Mouse (Mus musculus) spleen, postnatal 36 days (tissue): ENCODE results near the gene Tmsb15b2.
A peak's percentile ranks its signal among the peaks of the same experiment; 100 is the strongest.
"Not testable (repeated sequence)": the region's sequence is repeated elsewhere in the genome, so short reads cannot be mapped to it uniquely, and the experiment has no call there.

ENCODE experiments used
- DNase-seq, 2 experiments: peaks; one replicate each; pipeline ENCODE4 v3.0.0; 2022; ENCODE audit warnings: low spot score in 2 of 2, mixed read lengths in 1 of 2

The Tmsb15b2 gene

DNA sequence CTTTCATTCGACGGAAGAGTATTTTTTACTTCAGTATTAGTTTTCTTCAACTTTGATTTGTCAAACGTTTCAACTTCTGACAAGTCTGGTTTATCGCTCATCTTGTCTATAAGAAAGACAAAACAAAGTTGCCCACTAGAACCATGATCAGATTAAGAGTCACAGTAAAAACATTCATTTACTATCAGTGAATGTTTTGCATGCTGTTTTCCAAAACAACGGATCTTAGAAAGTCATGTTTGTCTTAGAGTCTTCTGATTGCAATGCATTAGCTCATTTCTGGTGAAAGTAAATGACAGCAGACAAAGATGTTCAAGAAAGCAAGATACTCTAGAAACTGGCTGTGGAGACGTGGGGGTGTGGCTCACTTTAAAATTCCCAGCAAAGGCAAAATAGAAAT is at the start of gene Tmsb15b2:
Gene Tmsb15b2, minus strand, starts transcription at position 101 of the 400 bp plus-strand sequence.
- not testable (repeated sequence) for DNase-seq

DNA sequence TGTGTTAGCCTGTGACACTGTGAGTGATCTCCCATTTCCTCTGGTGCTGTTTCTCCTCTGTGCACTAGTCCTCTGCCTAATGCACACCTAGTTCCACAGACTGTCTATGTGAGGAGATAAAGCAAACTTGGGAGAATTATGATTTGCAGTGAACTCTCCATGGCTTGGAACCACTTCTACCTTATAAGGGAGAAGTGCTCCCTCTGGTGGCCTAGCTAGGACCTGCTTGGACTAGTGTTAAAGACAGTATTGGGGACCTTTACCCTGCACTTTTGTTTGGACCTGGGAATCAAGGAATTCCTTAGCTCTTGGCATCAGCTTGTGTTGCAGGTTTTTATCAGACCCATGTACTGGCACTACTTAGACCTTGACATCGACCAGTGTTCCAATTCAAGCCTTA is 44.0 kb upstream of the Tmsb15b2 start:
- DNase-seq: peak; percentile 30 to 38

DNA sequence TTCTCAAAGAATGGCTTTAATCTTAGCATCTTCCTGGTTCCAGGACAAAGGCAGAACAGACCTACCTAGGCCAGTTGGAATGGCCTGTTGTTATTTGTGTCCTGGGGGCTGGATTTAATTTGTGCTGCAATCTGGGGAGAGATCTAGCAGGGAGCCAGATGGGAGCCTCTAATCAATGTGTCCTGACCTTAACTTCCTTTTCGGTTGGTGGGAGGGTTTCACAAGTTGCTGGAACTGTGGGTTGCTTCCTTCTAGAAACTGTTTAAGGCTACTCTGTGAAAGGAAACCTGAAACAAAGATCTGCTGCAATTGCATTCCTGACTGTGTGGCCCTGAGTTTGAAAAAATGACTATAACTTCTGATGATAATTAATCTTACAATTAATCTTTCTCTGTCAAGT is 42.4 kb upstream of the Tmsb15b2 start:
- no peak for DNase-seq

DNA sequence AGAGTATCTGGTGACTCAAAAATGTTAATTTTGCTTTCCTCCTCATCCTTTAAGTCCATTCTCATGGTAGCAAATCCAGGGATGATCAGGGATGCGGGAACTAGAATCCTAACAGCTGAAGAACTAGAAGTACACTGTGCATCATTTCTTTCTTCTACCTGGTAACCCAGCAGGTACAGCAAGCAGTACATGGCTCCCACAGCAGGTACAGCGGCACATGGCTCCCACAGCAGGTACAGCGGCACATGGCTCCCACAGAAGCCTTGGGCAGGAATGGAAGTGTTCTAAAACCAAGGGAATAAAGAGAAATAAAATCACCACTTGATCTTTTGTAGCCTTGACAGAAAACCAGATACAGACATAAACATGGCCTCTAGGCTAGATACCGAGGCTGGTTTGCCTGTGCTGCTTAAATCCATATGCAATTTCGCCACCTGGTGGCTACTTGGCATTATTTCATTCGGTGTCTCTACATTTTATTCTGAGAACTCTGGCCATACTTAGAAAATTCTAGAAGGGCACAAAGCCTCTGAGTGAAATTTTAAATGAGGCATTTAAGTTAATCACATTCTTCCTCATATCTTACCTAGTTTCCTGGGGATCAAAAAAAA is 39.9 kb upstream of the Tmsb15b2 start:
- peak; percentile 41 to 47 for DNase-seq

DNA sequence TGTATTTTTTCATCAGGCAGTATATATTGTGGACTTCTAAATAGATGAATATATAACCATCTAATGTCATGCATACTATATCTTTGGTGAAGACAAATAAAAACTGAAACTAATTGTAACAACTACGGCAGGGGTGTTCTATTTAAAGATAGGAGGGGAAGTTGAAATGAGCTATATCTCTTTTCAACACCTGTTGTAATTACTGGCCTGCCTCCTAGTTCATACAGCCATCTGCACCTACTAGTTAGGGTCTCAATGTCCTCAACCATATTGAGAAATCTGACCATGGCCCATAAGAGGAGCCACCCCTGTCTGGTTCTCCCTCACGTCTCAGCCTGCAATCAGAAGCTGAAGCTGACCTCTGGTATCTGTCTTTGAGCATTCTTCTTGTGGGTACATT is 21.0 kb upstream of the Tmsb15b2 start:
- DNase-seq: no peak

DNA sequence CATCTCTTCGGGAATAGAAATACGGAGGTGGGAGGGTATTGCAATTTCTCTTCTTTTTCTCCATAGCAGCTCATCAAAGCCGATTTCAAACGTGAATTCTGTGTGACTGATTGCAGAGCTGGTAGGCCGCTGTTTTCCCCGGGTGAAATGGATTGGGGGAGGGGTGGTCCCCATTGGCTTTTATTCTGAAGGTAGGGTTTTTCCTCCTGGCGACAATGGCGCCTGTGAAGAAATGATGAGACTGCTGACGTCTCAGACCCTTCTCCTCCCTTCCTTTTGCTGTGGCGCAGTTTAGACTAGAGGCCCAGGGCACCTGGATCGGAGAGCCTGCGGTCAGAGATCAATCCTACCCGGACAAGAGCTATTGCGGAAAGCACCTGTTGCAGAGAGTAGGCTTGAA is 18.3 kb upstream of the Tmsb15b2 start:
- DNase-seq: no peak

DNA sequence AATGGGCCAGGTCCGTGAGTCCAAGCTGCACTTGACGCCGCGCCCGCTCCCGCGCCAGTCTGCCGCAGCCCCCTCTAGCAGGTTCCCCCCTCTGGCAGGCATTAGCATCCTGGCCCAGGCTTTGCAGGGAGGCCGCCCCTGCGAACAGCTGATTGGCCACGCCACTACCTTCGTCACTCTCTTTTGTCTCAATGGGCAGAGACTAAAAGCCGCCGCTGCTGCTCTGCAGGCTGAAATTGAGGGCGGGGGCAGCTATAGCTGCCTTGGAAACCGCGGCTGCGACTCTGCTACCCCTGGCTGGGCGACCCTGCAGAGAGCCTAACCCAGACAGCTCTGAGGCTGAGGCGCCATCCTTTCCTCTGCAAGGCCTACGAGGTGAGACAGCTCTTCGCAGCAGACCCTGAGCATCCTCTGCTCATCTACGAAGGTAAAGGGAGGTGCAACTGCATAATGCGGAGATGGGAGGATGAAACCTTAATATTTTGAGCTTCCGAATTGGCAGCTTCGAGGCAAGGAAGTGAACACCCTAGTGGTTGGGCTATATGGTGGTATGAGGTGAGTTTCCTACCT is 17.8 kb upstream of the Tmsb15b2 start, which contains the start of gene Zcchc18:
Gene Zcchc18, plus strand, starts transcription at position 178 of the 570 bp plus-strand sequence.
- DNase-seq: peak; percentile 77 to 82

DNA sequence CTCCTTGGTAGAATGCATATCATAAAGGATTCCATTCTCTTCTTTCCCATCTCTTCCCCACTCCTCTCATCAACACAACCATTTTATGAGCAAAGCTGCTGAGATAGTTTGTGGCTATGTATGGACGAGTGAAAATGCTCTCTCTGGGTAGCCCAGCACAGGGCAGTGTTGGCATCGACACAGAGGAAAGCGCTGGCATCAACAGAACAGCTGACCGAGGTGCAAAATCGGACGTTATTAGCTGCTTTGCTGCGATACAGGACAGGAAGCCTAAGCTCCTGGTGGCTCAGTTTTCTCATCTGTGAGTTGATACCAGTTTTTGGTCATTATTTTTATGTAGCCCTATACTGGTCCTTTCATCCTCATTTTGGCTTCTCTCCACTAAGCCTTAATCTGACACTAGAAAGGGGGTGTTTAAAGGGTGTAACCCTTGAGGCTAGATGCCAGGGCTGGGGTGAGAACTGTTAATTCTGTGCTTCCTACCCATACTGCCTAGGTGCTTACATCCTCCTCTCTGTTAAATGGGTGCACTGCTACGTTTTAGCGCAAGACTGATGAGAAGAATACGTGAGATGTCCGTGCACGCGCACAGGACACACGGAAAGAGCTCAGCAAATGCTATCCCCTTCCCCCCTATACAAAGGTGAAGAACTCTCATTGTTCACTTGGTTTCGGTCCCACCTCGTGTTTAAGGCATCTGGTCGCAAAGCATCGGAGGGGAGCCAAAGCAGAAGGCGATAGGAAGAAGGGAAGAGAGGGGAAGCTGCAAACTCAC is 17.1 kb upstream of the Tmsb15b2 start:
- DNase-seq: peak in 1 of 2 experiments; percentile 9

DNA sequence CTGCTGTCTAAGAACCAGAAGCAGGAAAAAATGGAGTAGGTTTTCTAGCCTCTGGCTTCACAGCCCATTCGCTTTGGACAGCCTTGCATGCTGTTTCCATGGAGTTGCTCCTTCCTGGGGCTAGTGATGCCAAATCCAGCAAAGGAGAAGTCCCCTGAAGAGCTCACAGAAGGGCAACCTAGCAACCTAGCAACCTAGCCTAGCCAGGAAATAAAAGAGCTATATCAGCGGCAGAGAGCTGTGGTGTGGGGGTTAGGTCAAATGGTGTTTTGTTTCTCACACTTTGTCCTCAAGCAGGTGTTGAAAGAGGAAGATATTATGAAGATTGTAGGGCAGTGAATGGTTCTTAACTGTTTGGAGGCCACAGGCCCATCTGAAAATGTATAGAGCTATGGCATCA is 16.0 kb upstream of the Tmsb15b2 start:
- peak; percentile 40 to 52 for DNase-seq

DNA sequence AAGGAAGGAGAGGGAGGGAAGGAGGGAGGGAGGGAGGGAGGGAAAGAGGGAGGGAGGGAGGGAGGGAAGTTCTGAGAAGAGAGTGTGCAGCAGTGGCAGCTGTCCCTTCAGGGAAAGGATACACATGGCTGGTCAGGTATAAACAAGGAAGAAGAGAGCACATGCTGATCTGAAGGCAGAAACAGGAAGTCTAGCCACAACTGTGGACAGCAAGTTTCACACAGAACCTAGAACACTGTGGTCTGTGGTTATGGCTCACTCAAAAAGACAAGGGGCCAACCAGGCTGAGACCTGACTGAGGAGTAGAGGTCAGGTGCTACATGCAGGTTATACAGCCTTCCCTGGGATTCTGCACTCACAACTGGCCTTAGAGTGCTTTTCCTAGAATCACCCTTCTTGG is 10.7 kb upstream of the Tmsb15b2 start:
- peak; percentile 67 to 69 for DNase-seq

DNA sequence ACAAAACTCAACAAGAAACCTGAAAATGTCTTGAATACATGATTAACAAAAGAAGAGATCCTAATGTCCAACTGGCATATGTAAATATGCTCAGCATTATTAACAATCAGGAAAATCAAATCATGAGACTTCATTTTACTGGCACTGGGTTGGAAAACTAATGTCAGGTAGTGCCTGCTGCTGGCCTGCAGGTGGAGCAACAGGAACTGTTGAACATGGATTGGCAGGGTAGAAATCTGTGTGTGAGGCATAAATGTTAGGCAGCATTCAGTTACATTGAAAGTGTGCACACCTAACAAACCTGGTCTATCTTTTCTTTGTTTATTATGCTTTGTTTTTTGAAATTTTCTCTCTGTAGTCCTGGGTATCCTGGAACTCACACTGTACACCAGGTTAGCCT is 3.3 kb upstream of the Tmsb15b2 start:
- no peak for DNase-seq

DNA sequence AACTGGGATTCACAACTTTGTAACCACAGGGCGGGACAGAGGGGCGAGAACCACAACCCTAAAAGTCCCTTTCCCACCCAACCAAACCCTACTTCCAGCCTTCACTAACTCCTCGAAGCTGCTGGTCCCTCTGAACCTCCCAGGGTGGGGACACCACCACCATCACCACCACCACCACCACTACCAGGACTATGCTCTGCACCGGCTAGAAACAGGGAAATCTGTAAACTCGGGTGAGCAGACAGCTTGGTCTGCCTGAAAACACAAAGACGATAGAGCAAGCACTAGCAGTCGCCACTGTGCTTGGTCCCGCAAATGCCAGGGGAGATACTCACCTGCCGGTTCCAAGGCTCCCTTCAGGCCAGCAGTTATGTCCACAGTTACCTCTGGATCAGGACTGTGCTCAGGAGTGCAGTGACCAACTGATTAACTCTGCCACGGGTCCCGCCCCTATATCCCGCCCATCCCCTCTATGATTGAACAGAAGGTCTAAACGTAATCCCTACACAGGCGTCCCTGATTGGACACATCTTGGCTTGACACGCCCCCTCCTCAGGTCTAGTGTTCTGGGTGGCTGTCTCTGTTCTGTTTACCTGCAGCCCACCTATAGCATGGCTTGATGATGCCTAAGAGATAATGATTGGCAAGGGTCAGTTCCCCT is 1.3 kb upstream of the Tmsb15b2 start, which contains the start of the genes Tmsb15l and Tmsb15b1:
Gene Tmsb15l, minus strand, starts transcription at position 446 of the 661 bp plus-strand sequence.
Gene Tmsb15b1, minus strand, starts transcription at position 451 of the 661 bp plus-strand sequence.
- peak; percentile 64 to 82 for DNase-seq

DNA sequence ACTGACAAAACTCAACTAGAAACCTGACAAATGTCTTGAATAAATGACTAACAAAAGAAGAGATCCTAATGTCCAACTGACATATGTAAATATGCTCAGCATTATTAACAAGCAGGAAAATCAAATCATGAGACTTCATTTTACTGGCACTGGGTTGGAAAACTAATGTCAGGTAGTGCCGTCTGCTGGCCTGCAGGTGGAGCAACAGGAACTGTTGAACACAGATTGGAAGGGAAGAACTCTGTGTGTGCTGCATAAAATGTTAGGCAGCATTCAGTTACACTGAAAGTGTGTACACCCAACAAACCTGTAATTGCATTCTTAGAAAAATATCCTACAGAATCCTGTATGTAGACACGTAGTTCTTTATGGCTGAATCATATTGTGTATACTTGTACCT is 15.6 kb downstream of the Tmsb15b2 start:
- no peak for DNase-seq

DNA sequence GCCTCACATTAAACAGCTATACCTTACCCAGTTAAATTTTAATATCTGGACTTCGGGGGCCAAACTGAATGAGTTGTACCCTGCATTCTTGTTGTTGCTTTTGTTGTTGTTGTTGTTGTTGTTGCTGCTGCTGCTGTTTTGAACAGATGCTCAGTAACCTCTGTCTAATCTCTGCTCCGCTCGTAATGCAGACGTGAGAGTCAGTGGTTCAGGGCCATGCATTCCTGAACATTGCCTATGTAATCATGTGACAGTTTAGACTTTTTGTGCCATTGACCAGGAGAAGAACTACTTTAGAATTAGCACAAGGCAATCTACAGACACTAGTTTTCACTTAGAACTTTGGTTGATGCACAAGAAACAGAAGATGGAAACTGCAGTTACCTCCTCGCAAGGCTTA is 17.0 kb downstream of the Tmsb15b2 start:
- not testable (repeated sequence) for DNase-seq

DNA sequence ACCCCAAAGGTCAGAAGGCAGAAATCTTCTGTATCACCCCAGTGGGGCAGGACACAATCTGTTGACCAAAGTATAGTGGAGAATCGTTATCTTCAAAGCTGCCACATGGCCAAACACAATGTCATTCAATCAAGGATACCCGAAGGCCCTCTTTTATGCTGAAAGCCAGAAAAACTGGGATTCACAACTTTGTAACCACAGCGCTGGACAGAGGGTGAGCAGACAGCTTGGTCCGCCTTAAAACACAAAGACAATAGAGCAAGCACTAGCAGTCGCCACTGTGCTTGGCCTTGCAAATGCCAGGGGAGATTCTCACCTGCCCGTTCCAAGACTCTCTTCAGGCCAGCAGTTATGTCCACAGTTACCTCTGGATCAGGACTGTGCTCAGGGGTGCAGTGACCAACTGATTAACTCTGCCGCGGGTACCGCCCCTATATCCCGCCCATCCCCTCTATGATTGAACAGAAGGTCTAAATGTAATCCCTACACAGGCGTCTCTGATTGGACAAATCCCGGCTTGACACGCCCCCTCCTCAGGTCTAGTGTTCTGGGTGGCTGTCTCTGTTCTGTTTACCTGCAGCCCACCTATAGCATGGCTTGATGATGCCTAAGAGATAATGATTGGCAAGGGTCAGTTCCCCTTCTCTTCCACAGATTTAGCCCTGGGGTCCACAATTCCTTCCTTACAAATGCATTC is 17.6 kb downstream of the Tmsb15b2 start:
- DNase-seq: peak in 1 of 2 experiments; percentile 55

DNA sequence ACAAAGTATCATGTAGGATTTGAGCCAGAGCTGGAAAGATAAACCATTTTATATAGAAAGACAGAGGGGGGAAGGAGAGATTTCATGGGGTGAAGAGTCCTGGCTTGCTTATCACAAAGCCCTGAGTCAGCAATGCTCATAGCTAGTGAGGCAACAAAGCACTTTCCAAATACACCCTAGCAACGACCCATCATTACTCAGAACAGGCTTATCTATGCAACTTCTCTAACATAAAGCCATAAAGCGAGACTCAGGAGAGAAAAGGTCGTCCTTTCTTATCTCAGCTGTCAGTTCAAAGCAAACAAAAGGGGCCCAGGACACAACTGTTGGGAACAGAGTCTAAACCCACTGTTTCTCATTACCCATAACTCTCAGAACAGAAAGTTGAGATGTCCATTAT is 37.3 kb downstream of the Tmsb15b2 start:
- DNase-seq: no peak

DNA sequence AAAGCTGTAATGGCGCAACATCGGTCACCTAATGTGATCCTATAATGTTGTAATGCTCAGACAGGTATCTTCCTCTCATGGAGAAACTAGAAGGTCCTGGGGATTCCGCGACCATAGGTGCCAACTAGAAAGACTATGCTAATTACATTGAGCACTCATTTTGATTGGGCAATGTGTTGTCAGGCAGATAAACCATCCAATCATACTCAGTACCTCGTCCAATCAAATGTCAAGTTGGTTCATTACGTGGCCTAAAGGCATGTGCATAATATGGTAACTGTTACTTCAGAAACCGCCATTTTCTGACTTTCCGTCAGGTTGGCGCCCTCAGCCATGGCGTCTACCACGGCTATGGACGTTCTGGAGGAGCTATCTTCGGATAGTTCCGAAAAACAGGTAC is 48.3 kb downstream of the Tmsb15b2 start, which contains the start of gene H2bfm:
Gene H2bfm, plus strand, starts transcription at position 295 of the 400 bp plus-strand sequence.
- no peak for DNase-seq

DNA sequence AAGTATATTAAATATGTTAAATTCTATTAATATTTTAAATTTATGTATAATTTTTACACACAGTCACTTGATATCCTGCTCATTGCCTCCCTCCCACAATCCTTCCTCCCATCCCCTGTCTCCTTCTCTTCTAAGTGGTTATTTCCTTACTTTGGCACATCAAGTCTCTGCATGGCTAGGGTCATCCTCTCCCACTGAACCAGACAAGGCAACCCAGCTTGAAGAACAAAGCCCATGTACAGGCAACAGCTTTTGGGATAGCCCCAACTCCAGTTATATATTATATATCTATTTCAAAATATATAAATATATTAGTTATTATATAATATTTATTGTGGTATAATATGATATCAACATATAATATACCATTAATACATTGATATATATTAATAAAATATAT is 49.4 kb downstream of the Tmsb15b2 start:
- DNase-seq: no peak
